Mouse (Mus musculus): ENCODE measurements around the gene Gbf1. TPM values are rescaled to one million over a fixed set of nuclear protein-coding genes. Genes with fewer than 3 reads are reported as not detected.
A peak's percentile ranks its signal among the peaks of the same experiment; 100 is the strongest.

The Gbf1 gene
- polyA plus RNA-seq, 1 experiment from 2014 or later, result 28.0 TPM

DNA sequence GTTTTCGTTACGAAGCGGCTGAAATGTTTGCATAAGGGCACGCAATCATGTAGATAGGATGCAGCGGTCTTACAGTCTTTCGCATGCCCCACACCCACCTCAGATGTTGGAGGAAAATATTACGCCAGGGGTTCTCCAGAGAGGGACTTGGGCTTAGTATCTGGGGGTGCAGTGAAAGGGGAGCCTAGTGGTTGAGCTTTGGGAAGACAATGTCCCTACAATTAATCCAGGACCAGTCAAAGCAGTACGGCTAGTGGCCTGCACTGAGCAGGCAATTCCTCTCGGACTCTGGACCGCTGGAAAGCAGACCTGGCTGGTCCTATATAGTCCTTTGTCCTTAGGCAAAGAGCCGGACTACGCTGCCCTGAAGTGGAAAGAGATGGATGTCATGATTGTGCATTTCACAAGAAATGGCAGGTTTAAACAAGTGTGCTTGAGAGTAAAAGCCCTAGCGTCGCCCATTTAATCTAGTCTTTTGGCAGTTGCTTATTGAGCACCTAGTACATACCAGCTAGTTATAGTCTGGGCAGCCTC is 175.3 kb downstream of the Gbf1 start:
- peak overlapping the region; percentile 66 for H3K4me3 ChIP-seq (ENCODE audit: low read depth, low read length)
- H3K4me2 ChIP-seq (replicated peaks; ENCODE audit: low read depth), result peak overlapping the region; percentile 94
- peaks cover 15% of the 10 kb centered on the region; the same call in 1 of the 2 replicates for H3K4me1 ChIP-seq (replicated peaks; ENCODE audit: control insufficient read depth, insufficient read depth, low read length)
- WGBS, result 21% methylated on average over 14 of the region's 14 CpGs
- H3K9me3 ChIP-seq (ENCODE audit: control insufficient read depth), result no peaks in the 10 kb centered on the region
- peaks cover 22% of the 10 kb centered on the region for H3K36me3 ChIP-seq (ENCODE audit: control insufficient read depth, insufficient read depth)
- H3K27me3 ChIP-seq (replicated peaks; ENCODE audit: control insufficient read depth, insufficient read depth, low read length), result peaks cover 36% of the 10 kb centered on the region
- no peak for TF ChIP-seq CTCF (IDR thresholded peaks at IDR 0.05; ENCODE audit: low read depth)
- no peak for ATAC-seq
- H3K27ac ChIP-seq (ENCODE audit: low read depth, low read length), result peak overlapping the region; percentile 82; the same call in 1 of the 2 replicates
- H3K9ac ChIP-seq (ENCODE audit: low read depth, low read length), result peak overlapping the region; percentile 62; the same call in 1 of the 2 replicates

DNA sequence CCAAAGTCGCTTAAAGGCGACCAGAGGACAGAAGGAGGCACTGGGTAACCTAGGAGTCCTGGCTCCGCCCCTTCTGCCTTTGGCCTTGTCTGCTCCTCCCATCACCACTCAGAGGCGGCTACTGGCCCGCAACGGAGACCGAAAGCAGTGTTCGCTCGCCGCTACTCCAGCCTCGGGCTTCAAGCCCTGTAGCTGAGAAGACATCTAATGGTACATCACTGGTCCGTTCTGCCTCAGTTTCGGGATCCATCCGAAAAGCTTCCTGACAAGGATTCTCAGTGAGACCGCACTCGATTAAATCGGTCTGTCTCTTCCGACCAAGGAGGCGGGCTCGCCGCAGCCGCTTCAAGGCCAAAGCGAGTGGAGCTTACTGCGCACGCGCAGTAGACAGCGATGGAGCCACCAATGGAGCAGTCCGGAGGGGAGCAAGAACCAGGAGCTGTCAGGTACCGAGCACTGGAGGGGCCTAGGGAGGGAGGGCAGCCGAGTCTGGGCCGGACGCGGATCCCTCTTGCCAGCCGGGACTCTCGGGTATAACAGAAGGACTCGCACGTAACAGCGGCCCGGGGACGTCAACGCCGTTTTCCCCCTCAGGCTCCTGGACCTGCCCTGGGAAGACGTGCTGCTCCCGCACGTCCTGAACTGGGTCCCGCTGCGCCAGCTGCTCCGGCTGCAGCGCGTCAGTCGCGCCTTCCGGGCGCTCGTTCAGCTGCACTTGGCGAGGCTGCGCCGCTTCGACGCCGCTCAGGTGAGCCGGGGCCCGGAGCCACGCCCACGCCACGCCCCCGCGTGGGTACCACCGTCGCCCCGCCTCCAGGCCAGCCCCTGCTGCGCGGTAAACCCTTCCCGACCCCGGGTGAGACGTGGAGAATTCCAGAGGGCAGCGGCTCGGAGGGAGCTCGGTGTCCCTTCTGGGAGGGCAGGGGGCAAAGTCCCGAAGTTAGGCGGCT is 176.0 kb downstream of the Gbf1 start, which contains the start of gene Fbxl15:
Fbxl15 (plus strand) TSS at position 104 of the 950 bp plus-strand sequence.
- under 1% methylated on average over 81 of the region's 81 CpGs for WGBS
- no peak; the same call in 1 of the 2 replicates for TF ChIP-seq CTCF (IDR thresholded peaks at IDR 0.05; ENCODE audit: low read depth)
- peaks cover 30% of the 10 kb centered on the region for H3K27me3 ChIP-seq (replicated peaks; ENCODE audit: control insufficient read depth, insufficient read depth, low read length)
- peaks cover 15% of the 10 kb centered on the region; the same call in 1 of the 2 replicates for H3K4me1 ChIP-seq (replicated peaks; ENCODE audit: control insufficient read depth, insufficient read depth, low read length)
- ATAC-seq, result peak; percentile 86
- H3K4me3 ChIP-seq (ENCODE audit: low read depth, low read length), result peak within 1 kb of the TSS; percentile 66
- no peaks in the 10 kb centered on the region for H3K9me3 ChIP-seq (ENCODE audit: control insufficient read depth)
- H3K27ac ChIP-seq (ENCODE audit: low read depth, low read length), result peak within 1 kb of the TSS; percentile 82
- H3K4me2 ChIP-seq (replicated peaks; ENCODE audit: low read depth), result peak within 1 kb of the TSS; percentile 94
- H3K9ac ChIP-seq (ENCODE audit: low read depth, low read length), result peak within 1 kb of the TSS; percentile 62
- peaks cover 22% of the 10 kb centered on the region for H3K36me3 ChIP-seq (ENCODE audit: control insufficient read depth, insufficient read depth)

DNA sequence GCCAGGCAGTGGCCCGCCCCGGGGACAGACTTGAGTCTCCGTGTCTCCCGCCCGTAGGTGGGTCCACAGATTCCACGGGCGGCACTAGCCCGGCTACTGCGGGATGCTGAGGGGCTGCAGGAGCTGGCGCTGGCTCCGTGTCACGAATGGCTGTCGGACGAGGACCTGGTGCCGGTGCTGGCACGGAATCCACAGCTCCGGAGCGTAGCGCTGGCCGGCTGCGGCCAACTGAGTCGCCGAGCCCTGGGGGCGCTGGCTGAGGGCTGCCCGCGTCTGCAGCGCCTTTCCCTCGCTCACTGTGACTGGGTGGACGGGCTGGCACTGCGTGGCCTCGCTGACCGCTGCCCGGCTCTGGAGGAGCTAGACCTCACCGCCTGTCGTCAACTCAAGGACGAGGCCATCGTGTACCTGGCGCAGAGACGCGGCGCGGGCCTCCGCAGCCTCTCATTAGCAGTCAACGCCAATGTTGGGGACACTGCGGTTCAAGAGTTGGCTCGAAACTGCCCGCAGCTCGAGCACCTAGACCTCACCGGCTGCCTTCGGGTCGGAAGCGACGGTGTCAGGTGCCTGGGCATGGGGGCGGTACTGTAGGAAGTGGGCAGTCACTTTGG is 176.8 kb downstream of the Gbf1 start:
- Histone ChIP-seq H3K9me3 (ENCODE audit: control insufficient read depth) (no peaks in the 10 kb centered on the region), H3K27ac (ENCODE audit: low read depth, low read length) (peak overlapping the region; percentile 82), H3K36me3 (ENCODE audit: control insufficient read depth, insufficient read depth) (peaks cover 22% of the 10 kb centered on the region), H3K4me2 (replicated peaks; ENCODE audit: low read depth) (peak overlapping the region; percentile 94), H3K27me3 (replicated peaks; ENCODE audit: control insufficient read depth, insufficient read depth, low read length) (peaks cover 26% of the 10 kb centered on the region), H3K4me1 (replicated peaks; ENCODE audit: control insufficient read depth, insufficient read depth, low read length) (peaks cover 15% of the 10 kb centered on the region; the same call in 1 of the 2 replicates), H3K9ac (ENCODE audit: low read depth, low read length) (peak overlapping the region; percentile 62), H3K4me3 (ENCODE audit: low read depth, low read length) (peak overlapping the region; percentile 66)
- WGBS, result 2% methylated on average over 54 of the region's 54 CpGs
- TF ChIP-seq CTCF (IDR thresholded peaks at IDR 0.05; ENCODE audit: low read depth), result no peak
- no peak; the same call in 1 of the 2 replicates for ATAC-seq

GRCm38 (mm10) chr19:46329951-46330350 is 177.6 kb downstream of the Gbf1 start:
- H3K9ac ChIP-seq (ENCODE audit: low read depth, low read length), result no peak overlapping the region
- peak overlapping the region; percentile 94 for H3K4me2 ChIP-seq (replicated peaks; ENCODE audit: low read depth)

GRCm38 (mm10) chr19:46330696-46331095 is 178.4 kb downstream of the Gbf1 start:
- H3K27ac ChIP-seq (ENCODE audit: low read depth, low read length), result no peak overlapping the region
- H3K4me2 ChIP-seq (replicated peaks; ENCODE audit: low read depth), result no peak overlapping the region
- WGBS, result 93% methylated on average over 12 of the region's 12 CpGs
- ATAC-seq, result no peak
- H3K4me3 ChIP-seq (ENCODE audit: low read depth, low read length), result no peak overlapping the region
- H3K27me3 ChIP-seq (replicated peaks; ENCODE audit: control insufficient read depth, insufficient read depth, low read length), result peaks cover 11% of the 10 kb centered on the region
- no peak for TF ChIP-seq CTCF (IDR thresholded peaks at IDR 0.05; ENCODE audit: low read depth)
- no peaks in the 10 kb centered on the region for H3K9me3 ChIP-seq (ENCODE audit: control insufficient read depth)
- H3K36me3 ChIP-seq (ENCODE audit: control insufficient read depth, insufficient read depth), result peaks cover 22% of the 10 kb centered on the region
- peaks cover 15% of the 10 kb centered on the region; the same call in 1 of the 2 replicates for H3K4me1 ChIP-seq (replicated peaks; ENCODE audit: control insufficient read depth, insufficient read depth, low read length)
- H3K9ac ChIP-seq (ENCODE audit: low read depth, low read length), result no peak overlapping the region

More at GRCm38 (mm10) chr19:46329951-46330350, 177.6 kb downstream of the Gbf1 start:
- 4% methylated on average over 16 of the region's 16 CpGs for WGBS
- H3K27me3 ChIP-seq (replicated peaks; ENCODE audit: control insufficient read depth, insufficient read depth, low read length), result peaks cover 18% of the 10 kb centered on the region
- 0 out of 2 replicates have a peak overlapping the region, but pooled peaks have one; percentile 66 for H3K4me3 ChIP-seq (ENCODE audit: low read depth, low read length)
- TF ChIP-seq CTCF (IDR thresholded peaks at IDR 0.05; ENCODE audit: low read depth), result peak; percentile 98
- H3K9me3 ChIP-seq (ENCODE audit: control insufficient read depth), result no peaks in the 10 kb centered on the region
- H3K36me3 ChIP-seq (ENCODE audit: control insufficient read depth, insufficient read depth), result peaks cover 22% of the 10 kb centered on the region
- H3K4me1 ChIP-seq (replicated peaks; ENCODE audit: control insufficient read depth, insufficient read depth, low read length), result peaks cover 15% of the 10 kb centered on the region; the same call in 1 of the 2 replicates
- ATAC-seq, result peak; percentile 39; the same call in 1 of the 2 replicates
- H3K27ac ChIP-seq (ENCODE audit: low read depth, low read length), result no peak overlapping the region
